Mouse (Mus musculus) midbrain, embryonic 14.5 days (tissue): ENCODE data around the gene Stc2. TPM values are rescaled to one million over a fixed set of nuclear protein-coding genes. Genes with fewer than 3 reads are reported as not detected.
A peak's percentile ranks its signal among the peaks of the same experiment; 100 is the strongest.

Source experiments
- ATAC-seq: fragments of 200-750 bp; cut with Nextera tagmentation; 2 replicates; pipeline ENCODE4 v1.8.0; 2017; ENCODE audit warnings: moderate number of reproducible peaks, moderate library complexity; ENCODE audit not compliant: low FRiP score, low TSS enrichment
- DNase-seq: peaks from one replicate; pipeline ENCODE4 v3.0.0-alpha.2; 2015
- H3K27ac ChIP-seq: fragments of 300-500 bp; sonication (generic); replicated peaks from 2 replicates; pipeline ENCODE4 v1.5.1; 2014; ENCODE audit warnings: mild to moderate bottlenecking, low read depth, low read length, moderate library complexity
- H3K27me3 ChIP-seq: fragments of 300-500 bp; sonication (generic); 2 replicates; pipeline ENCODE4 v1.6.1; 2014; ENCODE audit warnings: low read length, control low read depth, mixed read lengths; ENCODE audit not compliant: control insufficient read depth, insufficient read depth
- H3K36me3 ChIP-seq: fragments of 300-500 bp; sonication (generic); 2 replicates; pipeline ENCODE4 v1.6.1; 2014; ENCODE audit warnings: low read length, control low read depth; ENCODE audit not compliant: control insufficient read depth, insufficient read depth
- H3K4me1 ChIP-seq: fragments of 300-500 bp; sonication (generic); 2 replicates; pipeline ENCODE4 v1.6.1; 2014; ENCODE audit warnings: mild to moderate bottlenecking, antibody characterized with exemption, low read length, control low read depth; ENCODE audit not compliant: control insufficient read depth, insufficient read depth
- H3K4me2 ChIP-seq: fragments of 300-500 bp; sonication (generic); 2 replicates; pipeline ENCODE4 v1.6.1; 2014; ENCODE audit warnings: mild to moderate bottlenecking, low read length, moderate library complexity
- H3K4me3 ChIP-seq: fragments of 300-500 bp; sonication (generic); replicated peaks from 2 replicates; pipeline ENCODE4 v1.5.1; 2014; ENCODE audit warnings: low read depth, low read length
- H3K9ac ChIP-seq: fragments of 300-500 bp; sonication (generic); replicated peaks from 2 replicates; pipeline ENCODE4 v1.6.1; 2014; ENCODE audit warnings: mild to moderate bottlenecking, low read length, moderate library complexity
- H3K9me3 ChIP-seq: fragments of 300-500 bp; sonication (generic); 2 replicates; pipeline ENCODE4 v1.6.1; 2016; ENCODE audit warnings: low read length, control low read depth, mixed read lengths; ENCODE audit not compliant: control insufficient read depth
- WGBS: fragments of 180-500 bp; shearing (Covaris S2); extraction: QIAGEN DNeasy Blood & Tissue Kit; methylation state at CpG from one replicate; pipeline ENCODE4 v1.1.7; 2014; 5-methylcytosine and 5-hydroxymethylcytosine counted together
- polyA plus RNA-seq: library from polyadenylated mRNA; unstranded; fragments of >200 nt; fragmentation: Nextera tagmentation; extraction: Ambion mirVana; gene quantifications from 2 replicates; pipeline ENCODE4 v1.2.1, GENCODE M21; 2014

The Stc2 gene
- polyA plus RNA-seq, 1 experiment from 2014 or later: 0.97 TPM

GRCm38 (mm10) chr11:31368965-31369647, 768 bp downstream of the Stc2 start:
- peak overlapping the region; percentile 42 for H3K9ac ChIP-seq
- H3K4me3 ChIP-seq: peak overlapping the region; percentile 59
- peaks cover 30% of the 10 kb centered on the region for H3K27me3 ChIP-seq
- WGBS: under 1% methylated on average over 50 of the region's 50 CpGs
- ATAC-seq (peak; percentile 70), DNase-seq (peak; percentile 70)
- no peak overlapping the region for H3K27ac ChIP-seq
- no peaks in the 10 kb centered on the region for H3K9me3 ChIP-seq
- no peaks in the 10 kb centered on the region for H3K36me3 ChIP-seq
- peaks cover 17% of the 10 kb centered on the region for H3K4me1 ChIP-seq
- peak overlapping the region; percentile 100 for H3K4me2 ChIP-seq

DNA sequence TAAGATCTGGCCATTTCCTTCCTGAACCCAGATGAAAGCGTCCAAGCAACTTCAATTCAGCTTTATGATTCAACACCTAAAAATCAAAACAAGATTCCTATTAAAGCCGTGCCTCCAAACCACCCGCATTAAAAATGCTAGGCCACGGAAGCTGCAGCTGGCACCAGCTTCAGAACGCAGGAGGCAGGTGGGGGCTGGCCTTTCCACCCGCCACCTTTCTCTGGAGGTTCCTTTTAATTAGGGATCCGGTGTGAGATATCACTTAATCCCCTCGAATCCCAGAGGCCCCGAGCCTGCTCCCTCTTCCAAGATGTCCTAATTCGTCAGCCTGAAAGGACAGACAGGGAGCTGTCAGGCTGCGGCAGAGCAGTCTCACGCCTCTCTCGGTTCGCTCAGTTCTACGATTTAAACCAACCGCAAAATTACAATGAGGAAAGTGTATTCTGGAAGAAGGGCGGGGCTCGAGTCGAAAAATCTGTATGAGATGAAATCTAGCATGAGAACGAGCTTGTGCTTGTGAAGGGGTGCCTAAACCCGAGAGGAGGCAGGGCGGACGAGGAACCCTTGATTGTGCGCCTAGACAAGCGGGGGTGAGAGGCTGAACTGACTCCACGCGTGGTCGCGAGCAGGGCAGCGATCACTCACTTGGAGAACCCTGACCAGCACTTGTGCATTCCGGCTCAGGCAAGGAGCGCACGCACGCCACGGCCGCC, 1.5 kb downstream of the Stc2 start:
- Histone ChIP-seq H3K27ac (no peak overlapping the region), H3K27me3 (peaks cover 30% of the 10 kb centered on the region), H3K36me3 (no peaks in the 10 kb centered on the region), H3K9ac (peak overlapping the region; percentile 42; the same call in 1 of the 2 replicates), H3K4me1 (peaks cover 17% of the 10 kb centered on the region), H3K4me2 (peak overlapping the region; percentile 100), H3K9me3 (no peaks in the 10 kb centered on the region), H3K4me3 (peak overlapping the region; percentile 59)
- DNase-seq: peak; percentile 56
- WGBS: under 1% methylated on average over 36 of the region's 36 CpGs
- ATAC-seq: no peak

DNA sequence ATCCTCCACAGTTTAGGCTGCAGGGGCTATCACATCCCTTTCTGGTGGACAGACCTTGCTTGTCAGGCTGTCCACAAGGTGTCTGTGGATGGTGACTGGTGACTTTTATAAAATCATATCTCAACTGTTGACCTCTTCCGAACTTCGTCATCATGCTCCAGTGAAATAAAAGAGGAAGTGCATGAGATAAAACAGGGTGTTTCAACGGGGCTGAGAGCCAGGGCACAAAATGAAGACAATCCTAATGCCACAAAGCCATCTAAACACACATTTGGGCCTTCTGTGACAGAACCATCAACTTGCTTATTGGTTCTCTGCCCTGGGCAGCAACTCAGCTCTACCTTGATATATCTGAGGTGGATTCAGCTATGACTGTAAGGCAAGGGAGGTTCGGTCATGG, 3.0 kb downstream of the Stc2 start:
- no peak for ATAC-seq
- peaks cover 17% of the 10 kb centered on the region for H3K27me3 ChIP-seq
- no peak overlapping the region for H3K9ac ChIP-seq
- peaks cover 17% of the 10 kb centered on the region for H3K4me1 ChIP-seq
- DNase-seq: no peak
- no peak overlapping the region for H3K27ac ChIP-seq
- H3K9me3 ChIP-seq: no peaks in the 10 kb centered on the region
- no peaks in the 10 kb centered on the region for H3K36me3 ChIP-seq
- 95% methylated on average over 4 of the region's 4 CpGs for WGBS
- no peak overlapping the region for H3K4me3 ChIP-seq
- no peak overlapping the region for H3K4me2 ChIP-seq

DNA sequence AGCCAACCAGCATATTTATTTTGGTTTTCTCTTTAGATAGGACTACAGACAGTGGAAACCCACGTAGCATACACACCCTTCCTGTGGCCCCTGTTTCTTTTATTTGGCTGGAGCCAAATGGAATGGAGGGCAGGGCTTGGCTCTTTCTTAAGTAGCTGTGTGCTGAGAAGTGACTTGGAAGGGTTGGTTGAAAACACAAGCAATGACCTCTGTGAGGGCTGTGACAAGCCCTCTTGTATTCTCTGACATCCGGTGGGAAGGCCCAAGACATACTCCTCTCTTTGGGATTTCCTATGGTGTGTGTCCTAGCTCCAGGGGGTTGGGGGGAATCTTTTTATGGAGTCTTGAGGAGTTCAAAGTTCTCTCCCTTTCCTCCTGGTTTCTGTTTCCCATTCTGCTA, 3.5 kb downstream of the Stc2 start:
- no peak overlapping the region for H3K4me2 ChIP-seq
- no peaks in the 10 kb centered on the region for H3K9me3 ChIP-seq
- H3K9ac ChIP-seq: no peak overlapping the region
- no peaks in the 10 kb centered on the region for H3K36me3 ChIP-seq
- 87% methylated on average over 2 of the region's 2 CpGs for WGBS
- H3K4me1 ChIP-seq: peaks cover 15% of the 10 kb centered on the region
- no peak overlapping the region for H3K4me3 ChIP-seq
- DNase-seq (no peak), ATAC-seq (no peak)
- H3K27ac ChIP-seq: no peak overlapping the region
- peaks cover 14% of the 10 kb centered on the region; the same call in 1 of the 2 replicates for H3K27me3 ChIP-seq

- H3K9me3 ChIP-seq: no peaks in the 10 kb centered on the region
Measured at GRCm38 (mm10) chr11:31365981-31366380, 3.9 kb downstream of the Stc2 start.

DNA sequence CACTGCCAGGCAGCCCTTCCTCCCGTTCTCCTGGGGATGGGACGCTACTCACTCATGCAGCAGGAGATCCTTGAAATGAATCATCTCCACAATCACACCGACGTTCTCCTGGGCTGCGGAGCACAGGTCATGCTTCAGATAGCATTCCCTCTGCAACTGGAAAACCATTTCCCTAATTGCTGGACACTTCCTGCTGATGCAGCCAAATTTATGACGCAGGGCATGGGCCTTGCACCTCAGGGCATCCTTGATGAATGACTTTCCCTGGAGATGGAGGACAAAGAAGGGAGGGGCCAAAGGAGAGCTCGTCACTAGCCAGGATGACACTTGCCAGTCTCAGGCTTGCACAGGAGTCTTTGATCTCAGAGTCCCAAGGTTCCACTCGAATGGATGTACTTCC, 4.6 kb downstream of the Stc2 start:
- ATAC-seq (no peak), DNase-seq (no peak)
- Histone ChIP-seq H3K27ac (no peak overlapping the region), H3K27me3 (peaks cover 3% of the 10 kb centered on the region; the same call in 1 of the 2 replicates), H3K9ac (no peak overlapping the region), H3K4me3 (no peak overlapping the region), H3K4me2 (no peak overlapping the region), H3K9me3 (no peaks in the 10 kb centered on the region), H3K4me1 (peaks cover 4% of the 10 kb centered on the region), H3K36me3 (no peaks in the 10 kb centered on the region)
- WGBS: 80% methylated on average over 8 of the region's 8 CpGs

More at GRCm38 (mm10) chr11:31365981-31366380, 3.9 kb downstream of the Stc2 start:
- H3K36me3 ChIP-seq: no peaks in the 10 kb centered on the region
- no peak for DNase-seq
- 94% methylated on average over 2 of the region's 2 CpGs for WGBS
- ATAC-seq: no peak
- no peak overlapping the region for H3K4me3 ChIP-seq
- H3K4me2 ChIP-seq: no peak overlapping the region
- peaks cover 11% of the 10 kb centered on the region for H3K4me1 ChIP-seq
- peaks cover 10% of the 10 kb centered on the region; the same call in 1 of the 2 replicates for H3K27me3 ChIP-seq
- H3K27ac ChIP-seq: no peak overlapping the region
- no peak overlapping the region for H3K9ac ChIP-seq

- Histone ChIP-seq H3K27me3 (no peaks in the 10 kb centered on the region), H3K27ac (no peak overlapping the region), H3K4me1 (no peaks in the 10 kb centered on the region), H3K4me3 (no peak overlapping the region), H3K9ac (no peak overlapping the region), H3K36me3 (no peaks in the 10 kb centered on the region), H3K4me2 (no peak overlapping the region), H3K9me3 (no peaks in the 10 kb centered on the region)
- DNase-seq (no peak), ATAC-seq (no peak)
- 91% methylated on average over 1 of the region's 1 CpGs for WGBS
Measured at GRCm38 (mm10) chr11:31362856-31363255, 7.0 kb downstream of the Stc2 start.

- Histone ChIP-seq H3K4me1 (no peaks in the 10 kb centered on the region), H3K4me3 (no peak overlapping the region), H3K9me3 (no peaks in the 10 kb centered on the region), H3K27ac (no peak overlapping the region), H3K4me2 (no peak overlapping the region), H3K36me3 (no peaks in the 10 kb centered on the region), H3K27me3 (no peaks in the 10 kb centered on the region), H3K9ac (no peak overlapping the region)
- DNase-seq: no peak
- WGBS: 81% methylated on average over 3 of the region's 3 CpGs
- no peak for ATAC-seq
Measured at GRCm38 (mm10) chr11:31362330-31362729, 7.5 kb downstream of the Stc2 start.

DNA sequence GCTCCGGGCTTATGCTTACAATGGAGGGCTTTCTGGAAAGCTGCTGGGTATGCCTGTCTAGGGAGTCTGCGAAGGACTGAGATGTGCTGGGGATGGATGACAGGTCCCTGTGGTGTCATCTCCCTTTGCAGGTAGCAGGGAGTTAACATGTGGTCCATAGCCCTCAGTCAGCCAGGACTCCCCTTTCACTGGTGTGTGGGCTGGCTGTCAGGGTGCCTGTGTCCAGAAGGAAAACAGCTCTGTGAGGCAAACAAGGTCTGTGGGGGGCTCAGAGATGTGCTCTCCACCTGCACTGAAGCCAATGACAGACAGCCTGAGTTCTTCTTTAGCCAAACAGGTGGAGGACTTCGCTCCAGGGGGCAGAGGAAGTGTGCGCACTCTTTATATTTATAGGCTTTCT, 8.8 kb downstream of the Stc2 start:
- 97% methylated on average over 4 of the region's 4 CpGs for WGBS
- Histone ChIP-seq H3K4me1 (no peaks in the 10 kb centered on the region), H3K27ac (no peak overlapping the region), H3K9me3 (no peaks in the 10 kb centered on the region), H3K4me2 (no peak overlapping the region), H3K4me3 (no peak overlapping the region), H3K27me3 (no peaks in the 10 kb centered on the region), H3K9ac (no peak overlapping the region), H3K36me3 (no peaks in the 10 kb centered on the region)
- DNase-seq (no peak), ATAC-seq (no peak)
